Mouse (Mus musculus) stomach, embryonic 15.5 days (tissue): ENCODE measurements around the gene Tnni2. TPM values are rescaled to one million over a fixed set of nuclear protein-coding genes. Genes with fewer than 3 reads are reported as not detected.

Experiments used
- ATAC-seq: fragments of 200-750 bp; cut with Nextera tagmentation; 2 replicates; pipeline ENCODE4 v1.8.0; 2017; ENCODE audit warnings: low read depth, moderate number of reproducible peaks, moderate TSS enrichment; ENCODE audit not compliant: insufficient read depth, low FRiP score
- H3K27ac ChIP-seq: fragments of 300-500 bp; sonication (generic); 2 replicates; pipeline ENCODE4 v1.5.1; 2015; ENCODE audit warnings: mild to moderate bottlenecking, inconsistent platforms
- H3K27me3 ChIP-seq: fragments of 300-500 bp; sonication (generic); replicated peaks from 2 replicates; pipeline ENCODE4 v1.6.1; 2015; ENCODE audit warnings: inconsistent platforms
- H3K36me3 ChIP-seq: fragments of 300-500 bp; sonication (generic); 2 replicates; pipeline ENCODE4 v1.6.1; 2015; ENCODE audit warnings: inconsistent platforms
- H3K4me1 ChIP-seq: fragments of 300-500 bp; sonication (generic); 2 replicates; pipeline ENCODE4 v1.6.1; 2015; ENCODE audit warnings: inconsistent platforms
- H3K4me2 ChIP-seq: fragments of 300-500 bp; sonication (generic); 2 replicates; pipeline ENCODE4 v1.6.1; 2015; ENCODE audit warnings: mild to moderate bottlenecking, inconsistent platforms
- H3K4me3 ChIP-seq: fragments of 300-500 bp; sonication (generic); replicated peaks from 2 replicates; pipeline ENCODE4 v1.5.1; 2015; ENCODE audit warnings: inconsistent platforms
- H3K9ac ChIP-seq: fragments of 300-500 bp; sonication (generic); 2 replicates; pipeline ENCODE4 v1.6.1; 2015; ENCODE audit warnings: inconsistent platforms
- H3K9me3 ChIP-seq: fragments of 300-500 bp; sonication (generic); 2 replicates; pipeline ENCODE4 v1.6.1; 2016; ENCODE audit warnings: inconsistent platforms
- WGBS: fragments of 180-500 bp; shearing (Covaris S2); methylation state at CpG from one replicate; pipeline ENCODE4 v1.1.7; 2015; 5-methylcytosine and 5-hydroxymethylcytosine counted together
- polyA plus RNA-seq: library from polyadenylated mRNA; unstranded; fragments of >200 nt; fragmentation: Nextera tagmentation; extraction: Ambion mirVana; gene quantifications from 2 replicates; pipeline ENCODE4 v1.2.1, GENCODE M21; 2015

Tnni2 gene
- polyA plus RNA-seq, 1 experiment from 2014 or later: 10.4 TPM

DNA sequence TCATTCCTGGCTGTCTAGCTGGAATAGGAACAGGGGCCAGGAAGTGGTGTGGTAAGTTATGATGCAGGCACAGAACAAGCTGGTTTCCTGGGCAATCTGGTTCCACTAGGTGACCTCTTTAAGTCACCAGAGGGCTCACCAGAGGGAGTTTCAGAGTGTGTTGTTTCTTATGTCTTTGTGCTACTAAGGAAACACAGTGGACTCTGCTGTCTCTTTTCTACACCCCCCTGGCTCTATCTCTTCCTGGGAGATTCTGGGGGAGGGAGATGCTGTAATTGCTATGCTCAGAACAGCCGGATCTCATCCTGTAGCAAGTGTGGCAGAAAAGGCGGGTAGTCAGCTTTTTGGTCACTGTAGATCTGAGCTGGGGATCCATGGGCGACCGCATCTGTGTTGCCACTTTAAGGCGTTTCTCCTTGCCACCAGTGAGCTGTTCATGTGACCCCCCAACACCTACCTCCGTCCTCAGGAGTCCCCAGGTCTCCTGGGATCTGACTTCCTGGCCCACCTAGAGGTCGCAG, 28.6 kb downstream of the Tnni2 start:
- Histone ChIP-seq H3K27ac (peak overlapping the region; percentile 97), H3K4me3 (no peak overlapping the region), H3K36me3 (no peaks in the 10 kb centered on the region), H3K9ac (no peak overlapping the region), H3K4me2 (no peak overlapping the region), H3K9me3 (no peaks in the 10 kb centered on the region), H3K4me1 (peaks cover 30% of the 10 kb centered on the region), H3K27me3 (no peaks in the 10 kb centered on the region)
- no peak for ATAC-seq
- 58% methylated on average over 7 of the region's 7 CpGs for WGBS

DNA sequence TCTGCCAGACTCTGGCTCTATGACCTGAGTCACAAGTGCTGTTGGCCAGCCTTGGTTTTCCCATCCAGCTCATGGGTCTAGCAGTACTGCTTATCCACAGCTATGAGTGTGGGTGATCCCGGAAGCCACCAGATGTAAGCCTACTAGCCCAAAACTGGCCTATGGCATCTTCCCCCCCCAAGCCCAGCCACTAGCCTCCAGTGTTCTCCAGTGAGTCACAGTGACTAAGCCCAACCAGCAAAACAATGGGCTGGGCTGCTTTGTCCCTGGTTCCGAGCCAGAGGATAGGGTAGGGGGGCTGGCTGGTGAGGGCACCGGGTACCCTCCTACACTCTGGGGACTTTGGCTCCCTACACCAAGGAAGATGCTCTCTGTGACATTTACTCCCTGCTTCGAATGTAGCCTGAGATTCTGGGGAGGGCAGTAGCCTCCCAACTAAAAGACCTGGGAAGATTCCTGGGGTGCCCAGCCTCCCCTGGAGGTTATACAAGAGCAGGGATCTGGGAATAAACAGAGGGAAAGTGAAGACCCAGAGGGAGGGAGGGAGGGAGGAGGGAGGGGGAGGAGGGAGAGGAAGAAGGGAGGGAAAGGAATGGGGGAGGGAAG, 29.3 kb downstream of the Tnni2 start:
- H3K4me1 ChIP-seq: peaks cover 31% of the 10 kb centered on the region
- H3K27ac ChIP-seq: peak overlapping the region; percentile 97
- no peak overlapping the region for H3K9ac ChIP-seq
- H3K4me2 ChIP-seq: peak overlapping the region; percentile 59
- no peaks in the 10 kb centered on the region for H3K27me3 ChIP-seq
- ATAC-seq: no peak; the same call in 1 of the 2 replicates
- no peaks in the 10 kb centered on the region for H3K9me3 ChIP-seq
- H3K36me3 ChIP-seq: no peaks in the 10 kb centered on the region
- 23% methylated on average over 4 of the region's 4 CpGs for WGBS
- H3K4me3 ChIP-seq: peak overlapping the region; percentile 38; the same call in 1 of the 2 replicates

DNA sequence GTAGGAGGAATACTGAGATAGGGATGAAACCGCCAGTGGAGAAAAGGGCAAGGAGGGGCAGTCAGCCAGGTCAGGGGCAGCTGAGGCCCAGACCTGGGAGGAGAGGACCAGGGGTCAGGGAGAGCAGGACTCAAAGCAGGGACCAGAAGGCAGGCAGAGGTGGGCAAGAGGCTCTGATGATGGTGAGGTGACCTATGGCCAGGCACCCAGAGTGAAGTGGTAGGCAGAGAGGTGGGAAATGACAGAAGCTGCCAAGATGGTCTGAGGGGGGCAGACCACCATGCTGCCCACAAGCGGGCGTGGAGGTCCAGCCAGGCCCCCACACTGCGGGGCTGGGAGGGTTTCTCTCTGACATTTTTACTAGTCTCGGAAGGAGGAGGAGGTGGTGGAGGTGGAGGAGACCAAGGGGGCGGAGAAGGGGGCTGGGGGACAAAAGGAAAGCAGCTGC, 29.8 kb downstream of the Tnni2 start:
- Histone ChIP-seq H3K4me2 (peak overlapping the region; percentile 59), H3K36me3 (no peaks in the 10 kb centered on the region), H3K4me1 (peaks cover 31% of the 10 kb centered on the region), H3K27ac (peak overlapping the region; percentile 97), H3K9ac (peak overlapping the region; percentile 51; the same call in 1 of the 2 replicates), H3K27me3 (no peaks in the 10 kb centered on the region), H3K9me3 (no peaks in the 10 kb centered on the region), H3K4me3 (peak overlapping the region; percentile 38)
- no peak for ATAC-seq
- 48% methylated on average over 6 of the region's 6 CpGs for WGBS

DNA sequence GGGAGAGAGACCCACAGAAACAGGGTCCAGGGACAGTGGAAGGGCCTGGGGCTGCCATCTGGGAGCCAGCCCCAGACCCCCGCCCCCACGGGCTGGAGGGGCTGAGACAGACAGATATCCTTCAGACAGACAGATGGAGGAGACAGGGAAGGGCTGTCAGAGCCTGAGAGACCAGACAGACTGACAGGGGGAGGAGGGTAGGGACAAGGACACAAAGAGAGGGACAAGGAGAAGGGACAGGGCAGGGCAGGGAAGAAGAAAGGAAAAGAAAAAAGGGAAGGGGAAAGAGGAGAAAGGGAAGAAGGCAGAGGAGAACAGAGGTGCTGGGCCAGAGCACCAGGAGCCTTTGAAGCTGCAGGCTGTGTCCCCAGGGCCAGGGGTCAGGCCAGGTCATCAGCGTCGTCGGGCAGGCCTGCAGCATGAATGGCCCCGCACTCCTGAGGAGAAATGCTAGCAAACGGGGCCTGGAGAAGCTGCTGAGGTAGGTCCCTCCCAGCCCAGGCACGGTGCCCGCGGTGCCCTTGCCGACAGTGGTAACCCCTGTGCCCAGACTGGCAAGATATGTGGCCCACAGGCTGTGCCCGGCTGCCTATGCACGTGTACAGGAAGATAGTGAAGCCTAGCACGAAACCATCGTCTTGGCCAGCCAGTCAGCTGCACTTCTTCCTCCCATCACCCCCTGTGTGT, 30.4 kb downstream of the Tnni2 start:
- Histone ChIP-seq H3K27me3 (no peaks in the 10 kb centered on the region), H3K9ac (peak overlapping the region; percentile 51), H3K9me3 (no peaks in the 10 kb centered on the region), H3K4me1 (peaks cover 32% of the 10 kb centered on the region), H3K4me3 (peak overlapping the region; percentile 38), H3K36me3 (no peaks in the 10 kb centered on the region), H3K27ac (peak overlapping the region; percentile 97), H3K4me2 (peak overlapping the region; percentile 59)
- no peak for ATAC-seq
- 27% methylated on average over 15 of the region's 15 CpGs for WGBS

DNA sequence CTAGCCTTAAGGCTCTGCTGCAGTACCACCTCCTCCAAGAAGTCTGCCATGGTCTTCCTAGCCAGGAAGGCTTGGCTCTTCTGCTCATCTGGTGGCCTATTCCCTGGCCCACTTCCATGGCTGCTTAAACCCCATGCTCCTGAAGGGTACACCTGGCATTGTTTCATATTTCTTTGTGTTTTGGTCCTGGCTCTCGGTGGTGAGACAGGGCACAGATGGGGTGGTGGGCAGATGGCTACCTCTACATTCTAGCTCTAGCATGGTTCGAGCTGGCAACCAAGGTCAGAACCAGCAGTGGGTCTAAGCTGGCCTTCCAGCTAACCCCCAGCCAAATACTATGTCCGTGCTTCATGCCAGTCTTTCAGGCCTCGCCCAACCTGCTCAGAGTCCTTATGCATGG, 31.3 kb downstream of the Tnni2 start:
- peaks cover 34% of the 10 kb centered on the region for H3K4me1 ChIP-seq
- H3K4me2 ChIP-seq: peak overlapping the region; percentile 59
- peak overlapping the region; percentile 97 for H3K27ac ChIP-seq
- peak overlapping the region; percentile 38 for H3K4me3 ChIP-seq
- H3K36me3 ChIP-seq: no peaks in the 10 kb centered on the region
- H3K9ac ChIP-seq: peak overlapping the region; percentile 51
- ATAC-seq: no peak
- no peaks in the 10 kb centered on the region for H3K27me3 ChIP-seq
- 77% methylated on average over 4 of the region's 4 CpGs for WGBS
- no peaks in the 10 kb centered on the region for H3K9me3 ChIP-seq

DNA sequence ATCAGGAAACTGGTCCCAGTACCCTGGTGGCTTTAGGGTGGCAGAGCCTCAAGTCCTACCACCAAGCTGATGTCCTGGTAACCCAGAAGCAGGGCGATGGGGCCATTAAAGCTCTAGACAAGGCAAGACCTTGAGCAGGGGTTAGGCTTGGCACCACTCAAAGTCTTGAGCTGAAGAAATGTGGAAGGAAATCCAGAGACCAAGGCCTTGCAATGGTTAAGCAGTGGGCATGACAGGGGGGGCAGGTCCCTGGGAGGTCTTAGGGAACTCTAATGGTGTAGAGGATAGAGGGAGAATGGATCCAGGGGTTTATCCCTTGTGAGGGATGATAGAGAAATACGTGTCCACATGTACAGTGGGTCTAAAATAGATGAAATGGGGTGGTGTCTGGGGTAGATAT, 31.9 kb downstream of the Tnni2 start:
- no peaks in the 10 kb centered on the region for H3K36me3 ChIP-seq
- H3K27me3 ChIP-seq: no peaks in the 10 kb centered on the region
- 64% methylated on average over 2 of the region's 2 CpGs for WGBS
- no peak for ATAC-seq
- peaks cover 37% of the 10 kb centered on the region for H3K4me1 ChIP-seq
- H3K4me2 ChIP-seq: peak overlapping the region; percentile 59
- H3K4me3 ChIP-seq: peak overlapping the region; percentile 38
- H3K9me3 ChIP-seq: no peaks in the 10 kb centered on the region
- peak overlapping the region; percentile 97; the same call in 1 of the 2 replicates for H3K27ac ChIP-seq
- peak overlapping the region; percentile 51; the same call in 1 of the 2 replicates for H3K9ac ChIP-seq

DNA sequence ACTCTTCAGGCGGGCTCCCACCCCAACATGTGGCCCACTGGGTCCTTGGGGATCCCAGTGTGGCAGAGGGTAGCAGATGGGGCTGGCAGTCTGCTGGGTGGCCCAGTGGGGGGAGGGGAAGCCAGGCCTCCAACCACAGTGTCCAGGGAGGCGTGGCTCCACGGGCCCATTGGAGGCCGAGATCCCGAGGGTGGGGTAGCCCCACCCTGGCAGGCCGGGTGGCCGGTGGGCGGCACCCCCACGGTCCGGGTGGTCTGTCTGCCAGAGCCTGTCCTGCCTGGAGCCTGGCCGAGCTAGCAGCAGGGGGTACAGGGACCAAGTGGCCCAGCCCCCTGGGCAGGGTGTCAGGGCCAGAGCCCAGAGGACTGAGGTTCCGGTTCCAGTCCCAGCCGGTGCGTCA, 33.2 kb downstream of the Tnni2 start:
- Histone ChIP-seq H3K9me3 (no peaks in the 10 kb centered on the region), H3K27ac (peak overlapping the region; percentile 97), H3K27me3 (no peaks in the 10 kb centered on the region), H3K9ac (peak overlapping the region; percentile 50; the same call in 1 of the 2 replicates), H3K4me1 (peaks cover 42% of the 10 kb centered on the region), H3K36me3 (no peaks in the 10 kb centered on the region), H3K4me2 (peak overlapping the region; percentile 59), H3K4me3 (peak overlapping the region; percentile 38)
- 65% methylated on average over 14 of the region's 14 CpGs for WGBS
- ATAC-seq: peak; percentile 37; the same call in 1 of the 2 replicates

DNA sequence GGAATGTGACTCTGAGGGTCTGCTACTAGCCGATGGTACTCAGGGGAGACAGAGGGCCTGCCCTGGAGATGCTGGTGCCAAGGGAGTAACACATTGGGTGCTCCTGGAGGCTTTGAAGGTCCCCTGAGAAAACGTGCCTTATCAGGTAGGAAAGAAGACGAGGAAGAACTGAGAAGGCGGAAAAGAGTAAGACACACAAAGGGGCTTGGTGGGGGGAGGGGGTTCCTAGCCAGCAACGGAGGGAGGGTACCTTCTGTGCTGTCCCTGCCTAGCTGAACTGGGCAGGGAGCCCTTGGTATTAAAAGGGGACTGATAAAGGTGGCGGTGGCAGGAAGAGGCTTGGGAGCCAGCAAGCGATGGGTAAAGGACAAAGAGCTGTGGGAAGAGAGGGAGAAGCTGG, 34.0 kb downstream of the Tnni2 start:
- no peaks in the 10 kb centered on the region for H3K27me3 ChIP-seq
- WGBS: 52% methylated on average over 7 of the region's 7 CpGs
- H3K4me2 ChIP-seq: peak overlapping the region; percentile 59
- H3K27ac ChIP-seq: peak overlapping the region; percentile 97
- no peak for ATAC-seq
- H3K36me3 ChIP-seq: no peaks in the 10 kb centered on the region
- no peaks in the 10 kb centered on the region for H3K9me3 ChIP-seq
- H3K9ac ChIP-seq: 0 out of 2 replicates have a peak overlapping the region, but pooled peaks have one; percentile 50
- peak overlapping the region; percentile 38 for H3K4me3 ChIP-seq
- H3K4me1 ChIP-seq: peaks cover 43% of the 10 kb centered on the region

DNA sequence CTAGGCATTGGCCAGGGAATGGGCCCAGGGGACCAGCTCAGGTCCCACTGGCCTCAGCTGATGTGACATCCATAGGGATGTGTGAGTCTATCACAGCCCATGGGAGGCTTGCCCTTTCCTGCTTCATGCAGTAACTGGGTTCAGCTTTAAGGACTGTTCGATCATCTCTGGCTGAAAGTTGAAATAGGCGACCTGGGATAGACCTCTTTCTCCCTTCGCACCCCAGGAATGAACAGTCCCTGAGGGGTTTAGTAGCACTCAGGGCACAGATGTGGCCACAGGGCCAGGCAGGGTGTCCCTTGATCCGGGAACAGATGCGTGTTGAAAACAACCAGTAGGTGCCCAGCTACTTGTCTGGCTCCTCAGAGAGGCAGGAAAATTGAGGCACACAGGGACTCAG, 34.7 kb downstream of the Tnni2 start:
- 0 out of 2 replicates have a peak overlapping the region, but pooled peaks have one; percentile 17 for H3K9ac ChIP-seq

DNA sequence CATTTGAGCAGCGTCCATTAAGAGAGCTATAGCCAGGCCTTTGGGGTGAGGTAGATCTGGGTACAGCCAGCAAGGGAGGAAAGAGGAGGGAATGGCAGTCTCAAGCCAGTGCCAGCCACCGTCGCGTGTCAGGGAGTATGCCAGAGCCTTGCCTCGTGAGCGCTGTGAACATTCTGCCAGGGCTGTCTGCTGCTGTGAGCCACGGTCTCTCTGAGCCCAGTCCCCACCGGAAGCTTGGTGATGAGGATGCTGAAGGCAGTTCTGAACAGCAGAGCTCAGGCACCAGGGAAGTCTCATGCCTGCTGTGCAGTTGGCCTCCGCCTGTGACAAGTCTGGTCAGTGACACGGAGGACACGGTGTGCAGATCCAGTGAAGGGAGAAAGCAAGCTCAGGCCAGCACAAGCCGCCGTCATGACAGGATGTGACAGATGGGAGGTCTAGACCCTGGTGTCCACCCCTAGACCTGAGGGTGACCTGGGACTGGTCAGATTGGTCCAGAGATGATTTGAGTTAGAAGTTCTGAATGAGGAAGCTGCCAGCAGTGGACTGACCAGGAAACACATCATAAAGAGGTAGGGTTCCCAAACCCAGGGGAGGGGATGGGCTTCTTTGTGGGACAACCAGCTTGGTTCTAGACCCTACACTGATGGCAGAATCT, 35.3 kb downstream of the Tnni2 start:
- Histone ChIP-seq H3K4me2 (peak overlapping the region; percentile 59), H3K4me1 (peaks cover 47% of the 10 kb centered on the region), H3K9ac (peak overlapping the region; percentile 17; the same call in 1 of the 2 replicates), H3K9me3 (no peaks in the 10 kb centered on the region), H3K27me3 (no peaks in the 10 kb centered on the region), H3K36me3 (no peaks in the 10 kb centered on the region), H3K4me3 (peak overlapping the region; percentile 38), H3K27ac (peak overlapping the region; percentile 97)
- WGBS: 64% methylated on average over 13 of the region's 13 CpGs
- ATAC-seq: no peak

More for the DNA sequence above, 34.7 kb downstream of the Tnni2 start:
- Histone ChIP-seq H3K4me1 (peaks cover 45% of the 10 kb centered on the region), H3K4me3 (peak overlapping the region; percentile 38), H3K4me2 (peak overlapping the region; percentile 59), H3K27me3 (no peaks in the 10 kb centered on the region), H3K36me3 (no peaks in the 10 kb centered on the region), H3K27ac (peak overlapping the region; percentile 97), H3K9me3 (no peaks in the 10 kb centered on the region)
- 80% methylated on average over 5 of the region's 5 CpGs for whole genome bisulfite sequencing
- no peak for ATAC-seq

DNA sequence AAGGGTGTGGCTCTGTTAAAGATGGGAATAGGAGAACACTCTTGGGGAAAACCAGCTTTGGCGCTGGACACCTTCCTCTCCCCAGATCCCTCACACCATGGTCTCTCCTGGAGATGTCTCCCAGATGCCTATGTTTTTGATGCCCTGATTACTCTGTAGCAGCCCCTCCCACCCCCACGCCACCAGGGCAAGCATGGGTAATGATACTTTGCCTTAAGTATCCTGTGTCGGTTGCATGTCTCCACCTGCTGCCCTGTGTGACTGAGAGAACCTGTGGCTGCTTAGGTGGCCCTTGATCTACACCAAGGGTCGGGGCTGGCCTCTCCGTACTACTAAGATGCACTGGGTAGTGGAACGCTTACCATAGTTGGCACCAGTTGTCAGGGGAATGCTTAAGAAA, 36.4 kb downstream of the Tnni2 start:
- Histone ChIP-seq H3K27ac (peak overlapping the region; percentile 97), H3K4me1 (peaks cover 55% of the 10 kb centered on the region), H3K9ac (no peak overlapping the region; the same call in 1 of the 2 replicates), H3K4me2 (peak overlapping the region; percentile 59), H3K9me3 (no peaks in the 10 kb centered on the region), H3K36me3 (no peaks in the 10 kb centered on the region), H3K27me3 (no peaks in the 10 kb centered on the region), H3K4me3 (peak overlapping the region; percentile 38)
- ATAC-seq: no peak
- 89% methylated on average over 6 of the region's 6 CpGs for WGBS
